Comparison of ENCODE assay signal across 18 mouse cellular contexts in genomic region chr2:156193066-156193862, GRCm38 (mm10). TPM values are rescaled to one million over a fixed set of nuclear protein-coding genes. Genes with fewer than 3 reads are reported as not detected.
DNase-seq lines count a peak whose midpoint lies in the region; ATAC-seq and TF ChIP-seq lines count a peak whose summit lies in the region.
"Had no signal": no experiment of that assay in that cellular context is flagged by ENCODE, and none has a peak within 500 bp of the region (broad histone marks: within the 10 kb centered on the region; RNA-seq: fewer than 3 reads in every experiment).

No protein-coding gene starts in this region.

- no peak overlapping the region for H3K9ac ChIP-seq in heart, adult 2 months (ENCODE audit: low read depth, low read length)
- H3K9ac ChIP-seq in forebrain, embryonic 16.5 days (replicated peaks; ENCODE audit: low read depth, low read length) = no peak overlapping the region
- H3K9ac ChIP-seq: embryonic facial prominence, embryonic 12.5 days; forebrain, embryonic 13.5 days; forebrain, embryonic 15.5 days had no signal

- TF ChIP-seq CTCF in heart, adult 2 months (IDR thresholded peaks at IDR 0.05) = no peak

- intact Hi-C loops in heart, adult 2 months (cut with DNase I) = no loop called here

- TF ChIP-seq EP300 in heart, adult 2 months (IDR thresholded peaks at IDR 0.05; ENCODE audit: insufficient read depth, low read depth, low read length) = no peak

- no peaks in the 10 kb centered on the region for H3K27me3 ChIP-seq in heart, adult 2 months (ENCODE audit: control insufficient read depth, insufficient read depth, low read length)
- no peaks in the 10 kb centered on the region for H3K27me3 ChIP-seq in forebrain, embryonic 16.5 days (replicated peaks; ENCODE audit: control insufficient read depth, insufficient read depth, low read length)
- H3K27me3 ChIP-seq: embryonic facial prominence, embryonic 12.5 days; forebrain, embryonic 13.5 days; forebrain, embryonic 15.5 days; Patski had no signal

- peaks cover 8% of the 10 kb centered on the region for H3K4me1 ChIP-seq in heart, adult 2 months (ENCODE audit: control insufficient read depth, insufficient read depth, low read length)
- H3K4me1 ChIP-seq in forebrain, embryonic 16.5 days (replicated peaks; ENCODE audit: control insufficient read depth, insufficient read depth, low read length) = peaks cover 15% of the 10 kb centered on the region

- H3K79me2 ChIP-seq in heart, adult 2 months (replicated peaks; ENCODE audit: control insufficient read depth, insufficient read depth, low read length) = no peaks in the 10 kb centered on the region

- TF ChIP-seq POLR2A in heart, adult 2 months (IDR thresholded peaks at IDR 0.05; ENCODE audit: insufficient read depth, low read depth, low read length) = no peak

- peak overlapping the region; percentile 77 for H3K27ac ChIP-seq in heart, adult 2 months
- H3K27ac ChIP-seq in forebrain, embryonic 16.5 days (ENCODE audit: low read length) = no peak overlapping the region
- H3K27ac ChIP-seq: embryonic facial prominence, embryonic 10.5 days; embryonic facial prominence, embryonic 12.5 days; forebrain, embryonic 13.5 days; forebrain, embryonic 15.5 days had no signal

- DNase-seq in adrenal gland, adult 2 months = peak; percentile 54
- no peak for DNase-seq in adrenal gland, adult 18-20 months (ENCODE audit: low spot score in 2 of 2)
- no peak for DNase-seq in heart, adult 2 months
- no peak for DNase-seq in heart, adult 8-10 months (ENCODE audit: low spot score)
- peak; percentile 21 for DNase-seq in testis, postnatal 10 days (ENCODE audit: low spot score)
- no peak for DNase-seq in testis, postnatal 14 days (ENCODE audit: low spot score)
- DNase-seq: adrenal gland, postnatal 10 days; cerebellum, adult 11-12 months; cerebellum, adult 9-10 months; cerebellum, postnatal 10 days; cerebellum, postnatal 25 days had no signal

- no peak for ATAC-seq in forebrain, embryonic 16.5 days
- ATAC-seq: activated CD4-positive, CD25-positive, alpha-beta regulatory T cell, adult 4 months; forebrain, embryonic 13.5 days; forebrain, embryonic 15.5 days; Patski had no signal

- 0 out of 2 replicates have a peak, but pooled peaks cover 2% of the 10 kb centered on the region for H3K36me3 ChIP-seq in heart, adult 2 months (ENCODE audit: control insufficient read depth, insufficient read depth, low read length)
- H3K36me3 ChIP-seq in forebrain, embryonic 16.5 days (ENCODE audit: control insufficient read depth, insufficient read depth) = no peaks in the 10 kb centered on the region
- H3K36me3 ChIP-seq: embryonic facial prominence, embryonic 12.5 days; forebrain, embryonic 15.5 days had no signal

- no peak overlapping the region for H3K4me3 ChIP-seq in heart, adult 2 months
- H3K4me3 ChIP-seq in forebrain, embryonic 16.5 days (replicated peaks; ENCODE audit: low read length) = no peak overlapping the region
- H3K4me3 ChIP-seq: embryonic facial prominence, embryonic 10.5 days; embryonic facial prominence, embryonic 12.5 days; forebrain, embryonic 13.5 days; forebrain, embryonic 15.5 days had no signal

- H3K9me3 ChIP-seq in forebrain, embryonic 16.5 days (ENCODE audit: control insufficient read depth, low read length) = no peaks in the 10 kb centered on the region
- H3K9me3 ChIP-seq: embryonic facial prominence, embryonic 10.5 days; embryonic facial prominence, embryonic 12.5 days; forebrain, embryonic 13.5 days; forebrain, embryonic 15.5 days had no signal

- H3K4me2 ChIP-seq in forebrain, embryonic 16.5 days (ENCODE audit: low read length) = no peak overlapping the region
- H3K4me2 ChIP-seq: embryonic facial prominence, embryonic 12.5 days; forebrain, embryonic 13.5 days; forebrain, embryonic 15.5 days had no signal

- WGBS in heart, adult 2 months = 84% methylated on average over 3 of the region's 3 CpGs
- WGBS in forebrain, embryonic 16.5 days = 78% methylated on average over 3 of the region's 3 CpGs

RNA-seq across cellular contexts. Expression of gene Phf20, which starts 3.0 kb away (rescaled TPM):
- 10 to 100 TPM; 37.8 to 44.5 TPM for total RNA-seq in adrenal gland, adult 2 months (2021)
- polyA plus RNA-seq in adrenal gland, adult 2 months (2012; rRNA removed) = 18.1 and 18.8 TPM in 2 replicates
- total RNA-seq in adrenal gland, adult 18-20 months (2021) = 10 to 100 TPM; 32.3 to 42.2 TPM
- total RNA-seq in heart, adult 2 months (2021) = 10 to 100 TPM; 15.6 to 20.0 TPM
- polyA plus RNA-seq in heart, adult 2 months (2012; rRNA removed) = 7.1 and 8.9 TPM in 2 replicates
- 10 to 100 TPM; 13.5 to 25.1 (median 19.2) TPM for total RNA-seq in heart, adult 8-10 months (2022)
- polyA plus RNA-seq in forebrain, embryonic 16.5 days (2015; fragmentation: Nextera tagmentation; extraction: Ambion mirVana) = 148 and 181 TPM in 2 replicates

RNA-seq across cellular contexts. Expression of gene Rbm39, which starts 13.2 kb away (rescaled TPM):
- 100 to 1,000 TPM; 269 to 386 TPM for total RNA-seq in adrenal gland, adult 2 months (2021)
- polyA plus RNA-seq in adrenal gland, adult 2 months (2012; rRNA removed) = 89.7 and 94.8 TPM in 2 replicates
- total RNA-seq in adrenal gland, adult 18-20 months (2021) = 100 to 1,000 TPM; 283 to 382 TPM
- total RNA-seq in heart, adult 2 months (2021) = 100 to 1,000 TPM; 124 to 143 TPM
- polyA plus RNA-seq in heart, adult 2 months (2012; rRNA removed) = 25.8 and 45.2 TPM in 2 replicates
- 100 to 1,000 TPM; 107 to 140 (median 123) TPM for total RNA-seq in heart, adult 8-10 months (2022)
- 494 and 529 TPM in 2 replicates for polyA plus RNA-seq in forebrain, embryonic 16.5 days (2015; fragmentation: Nextera tagmentation; extraction: Ambion mirVana)

RNA-seq across cellular contexts. Expression of gene Nfs1, which starts 49.3 kb away (rescaled TPM):
- total RNA-seq in adrenal gland, adult 2 months (2021) = 10 to 100 TPM; 76.7 to 90.3 TPM
- 123 and 134 TPM in 2 replicates for polyA plus RNA-seq in adrenal gland, adult 2 months (2012; rRNA removed)
- total RNA-seq in adrenal gland, adult 18-20 months (2021) = 10 to 100 TPM; 80.4 to 90.4 TPM
- total RNA-seq in heart, adult 2 months (2021) = 10 to 100 TPM; 81.4 to 96.6 TPM
- polyA plus RNA-seq in heart, adult 2 months (2012; rRNA removed) = 83.7 and 116 TPM in 2 replicates
- 100 to 1,000 TPM; 104 to 115 (median 107) TPM for total RNA-seq in heart, adult 8-10 months (2022)
- polyA plus RNA-seq in forebrain, embryonic 16.5 days (2015; fragmentation: Nextera tagmentation; extraction: Ambion mirVana) = 39.7 and 45.2 TPM in 2 replicates

RNA-seq across cellular contexts. Expression of gene Romo1, which starts 49.4 kb away (rescaled TPM):
- 100 to 1,000 TPM; 233 to 376 TPM for total RNA-seq in adrenal gland, adult 2 months (2021)
- polyA plus RNA-seq in adrenal gland, adult 2 months (2012; rRNA removed) = 407 and 417 TPM in 2 replicates
- 100 to 1,000 TPM; 346 to 350 TPM for total RNA-seq in adrenal gland, adult 18-20 months (2021)
- 100 to 1,000 TPM; 321 to 367 TPM for total RNA-seq in heart, adult 2 months (2021)
- 244 and 304 TPM in 2 replicates for polyA plus RNA-seq in heart, adult 2 months (2012; rRNA removed)
- 100 to 1,000 TPM; 303 to 403 (median 332) TPM for total RNA-seq in heart, adult 8-10 months (2022)
- polyA plus RNA-seq in forebrain, embryonic 16.5 days (2015; fragmentation: Nextera tagmentation; extraction: Ambion mirVana) = 295 and 326 TPM in 2 replicates

Comparison
In these comparisons a context has a peak if more than half of its experiments do, and no peak if none do; other contexts are left out.
1. DNase-seq: peak in adrenal gland, adult 2 months (single experiment) and testis, postnatal 10 days (single experiment); none in adrenal gland, adult 18-20 months (0 of 2), heart, adult 2 months (0 of 2), heart, adult 8-10 months (single experiment) and testis, postnatal 14 days (single experiment).